Mouse (Mus musculus): ENCODE measurements around the gene Ankib1. TPM values are rescaled to one million over a fixed set of nuclear protein-coding genes. Genes with fewer than 3 reads are reported as not detected.

The Ankib1 gene
- 19.8 and 26.2 TPM in 2 replicates for total RNA-seq (2023)

DNA sequence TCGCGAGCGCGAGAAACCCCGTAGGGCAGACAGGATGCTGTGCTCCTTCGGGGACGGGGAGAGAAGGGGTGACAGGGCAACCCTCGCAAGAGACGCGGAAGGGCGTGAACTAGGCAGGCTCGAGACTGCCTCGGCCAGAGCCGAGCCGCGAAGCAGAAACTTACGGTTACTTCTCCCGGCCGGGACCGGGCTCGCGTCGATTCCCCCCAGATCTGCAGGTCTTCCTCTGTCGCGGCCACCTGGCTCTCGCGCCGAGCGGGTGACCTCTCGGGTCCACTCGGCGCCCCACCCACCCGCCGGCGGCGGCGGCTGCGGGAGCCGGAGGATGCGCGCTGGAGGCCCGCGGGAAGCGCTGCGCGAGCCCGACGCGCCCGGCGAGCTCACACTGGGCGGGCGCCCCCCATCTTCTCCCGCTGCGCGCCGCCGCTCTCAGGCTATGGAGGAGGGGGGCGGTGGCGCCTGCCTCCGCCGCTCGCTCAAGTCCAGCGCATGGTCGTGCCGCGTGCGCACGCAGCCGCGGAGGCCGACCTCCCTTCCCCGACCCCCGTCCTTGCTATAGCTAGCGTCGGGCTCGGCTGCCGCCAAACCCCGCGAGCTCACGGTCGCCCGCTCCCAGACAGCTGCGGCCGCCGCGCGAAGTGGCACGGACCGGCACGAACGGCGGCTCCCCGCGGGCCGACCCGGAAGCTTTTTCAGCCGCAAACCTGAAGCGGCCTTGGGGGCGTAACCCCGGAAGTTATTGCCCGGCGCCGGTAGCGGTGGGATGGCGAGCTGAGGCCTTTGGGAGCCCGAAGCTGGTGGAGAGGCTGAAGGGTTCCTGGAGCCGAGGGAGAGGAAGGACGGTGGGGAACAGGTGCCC, at the start of gene Ankib1, which contains the start of gene Krit1:
TSS of gene Ankib1 (minus strand) at position 493 of the 859 bp plus-strand sequence.
TSS of gene Krit1 (plus strand) at position 752 of the 859 bp plus-strand sequence.

DNA sequence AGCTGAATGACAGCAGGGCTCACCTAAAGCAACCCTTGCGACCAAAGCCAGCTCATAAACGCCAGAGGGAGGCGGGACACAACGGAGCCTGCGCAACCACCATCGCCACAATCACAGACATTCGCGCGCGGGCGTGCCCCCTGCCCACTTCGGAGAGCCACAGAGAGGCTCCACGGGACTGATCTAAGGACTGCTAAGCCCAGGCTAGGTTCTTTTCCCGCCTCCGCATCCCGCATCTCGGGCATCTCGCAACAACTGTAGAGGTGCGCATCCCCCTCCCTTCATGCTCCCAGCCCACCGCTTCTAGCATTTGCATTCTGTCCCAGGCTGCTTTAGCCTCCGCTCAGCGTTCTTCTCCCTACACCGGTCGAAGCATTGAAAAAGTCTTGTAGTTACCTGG, 42.3 kb upstream of the Ankib1 start, which contains the start of gene Lrrd1:
TSS of gene Lrrd1 (plus strand) at position 148 of the 400 bp plus-strand sequence.

DNA sequence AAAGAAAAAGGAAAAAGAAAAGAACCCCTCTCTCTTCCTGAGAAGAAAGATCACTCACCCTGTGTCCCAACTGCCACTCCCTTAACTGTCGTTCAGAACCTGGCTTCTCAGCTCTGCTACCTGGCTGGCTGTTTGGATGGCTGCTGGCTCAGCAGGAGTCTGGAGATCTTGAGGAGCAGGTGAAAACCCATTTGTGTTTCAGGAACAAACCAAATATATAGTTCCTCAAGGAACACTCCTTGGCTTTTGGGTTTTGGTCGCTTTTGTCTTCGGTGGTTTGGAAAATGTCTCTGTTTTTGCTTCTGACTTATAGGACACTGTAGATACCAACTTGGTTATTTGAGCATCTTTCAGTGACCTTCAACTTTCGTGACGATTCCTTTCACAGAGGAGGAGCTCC, 145.6 kb downstream of the Ankib1 start, which contains the start of gene Gatad1:
TSS of gene Gatad1 (minus strand) at position 101 of the 400 bp plus-strand sequence.

DNA sequence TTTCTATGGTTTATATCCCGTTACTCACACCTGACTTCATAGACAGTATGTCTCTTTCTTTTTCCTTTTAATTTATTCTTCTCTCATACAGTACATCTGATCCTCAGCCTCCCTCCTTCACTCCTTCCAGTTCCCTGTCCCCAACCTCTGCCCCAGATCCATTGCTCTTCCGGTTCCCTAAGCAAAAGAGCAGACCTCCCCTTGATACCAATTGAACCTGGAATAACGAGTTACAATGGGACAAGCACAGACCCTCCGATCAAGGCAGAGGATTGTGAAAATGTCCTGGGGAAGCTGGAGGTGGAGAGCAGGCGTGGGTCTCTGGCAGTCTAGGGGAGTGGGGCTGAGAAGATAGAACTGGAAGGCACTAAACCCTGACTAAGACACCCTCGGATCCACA, 151.8 kb downstream of the Ankib1 start, which contains the start of gene Tmbim7:
TSS of gene Tmbim7 (plus strand) at position 301 of the 400 bp plus-strand sequence.

Other genes starting within 250 kb of the Ankib1 start
- 13.3 and 21.8 TPM in 2 replicates for gene 1700109H08Rik, start 231.4 kb downstream of the Ankib1 start, total RNA-seq (2023)
- gene Pex1, start 206.9 kb downstream of the Ankib1 start, total RNA-seq (2023) = 9.8 and 12.1 TPM in 2 replicates
- 18.4 and 27.9 TPM in 2 replicates for gene Rbm48, start 206.3 kb downstream of the Ankib1 start, total RNA-seq (2023)
- not detected in 2 replicates for gene Tmbim7, start 151.7 kb downstream of the Ankib1 start, total RNA-seq (2023)
- 51.2 and 53.3 TPM in 2 replicates for gene Gatad1, start 145.7 kb downstream of the Ankib1 start, total RNA-seq (2023)
- gene Krit1, start 259 bp upstream of the Ankib1 start, total RNA-seq (2023) = 37.8 and 45.8 TPM in 2 replicates
- not detected in 2 replicates for gene Lrrd1, start 42.2 kb upstream of the Ankib1 start, total RNA-seq (2023)
- 2.7 and 5.4 TPM in 2 replicates for gene Mterf1a, start 91.0 kb upstream of the Ankib1 start, total RNA-seq (2023)
- gene Akap9, start 125.1 kb upstream of the Ankib1 start, total RNA-seq (2023) = 44.6 and 77.4 TPM in 2 replicates